Mouse (Mus musculus) frontal cortex, adult 2 months (tissue): ENCODE measurements at regions not wholly inside any gene's neighbourhood (a gene's known extent, or its start where the extent isn't known, plus 50 kb on each side); places are given as distances from the start of the nearest gene placed in this dataset.
A peak's percentile ranks its signal among the peaks of the same experiment; 100 is the strongest.

Experiments used
- DNase-seq, 2 experiments: peaks; one replicate each; pipeline ENCODE4 v3.0.0; 2022; ENCODE audit warnings: low spot score in 1 of 2; ENCODE audit errors: extremely low spot score in 1 of 2

GRCm38 (mm10) chr6:31333228-31333922, 65.2 kb upstream of the Mkln1 start:
- DNase-seq: no peak

- DNase-seq: no peak
These were observed 64.4 kb upstream of the Mkln1 start for GRCm38 (mm10) chr6:31334086-31334485.

- DNase-seq: no peak
These were observed 59.2 kb upstream of the Mkln1 start for GRCm38 (mm10) chr6:31339122-31339947.

- DNase-seq: peak in 1 of 2 experiments; percentile 65
These were observed 58.6 kb upstream of the Mkln1 start for GRCm38 (mm10) chr6:31339948-31340250.

- no peak for DNase-seq
These were observed 53.0 kb upstream of the Mkln1 start for GRCm38 (mm10) chr6:31345366-31346084.

GRCm38 (mm10) chr6:31348333-31348732, 50.2 kb upstream of the Mkln1 start:
- DNase-seq: no peak
